Mouse (Mus musculus) bone marrow macrophage, adult 2 months (primary cell): ENCODE results near the gene Myo15b.

Experiments
- CTCF ChIP-seq: IDR thresholded peaks from 2 replicates; pipeline ENCODE4 v1.5.1; 2012; ENCODE audit warnings: low read depth, mild to moderate bottlenecking, low read length, moderate library complexity
- POLR2A ChIP-seq: IDR thresholded peaks from 2 replicates; pipeline ENCODE4 v1.6.1; 2012; ENCODE audit warnings: mild to moderate bottlenecking, low read depth, low read length, borderline replicate concordance

DNA sequence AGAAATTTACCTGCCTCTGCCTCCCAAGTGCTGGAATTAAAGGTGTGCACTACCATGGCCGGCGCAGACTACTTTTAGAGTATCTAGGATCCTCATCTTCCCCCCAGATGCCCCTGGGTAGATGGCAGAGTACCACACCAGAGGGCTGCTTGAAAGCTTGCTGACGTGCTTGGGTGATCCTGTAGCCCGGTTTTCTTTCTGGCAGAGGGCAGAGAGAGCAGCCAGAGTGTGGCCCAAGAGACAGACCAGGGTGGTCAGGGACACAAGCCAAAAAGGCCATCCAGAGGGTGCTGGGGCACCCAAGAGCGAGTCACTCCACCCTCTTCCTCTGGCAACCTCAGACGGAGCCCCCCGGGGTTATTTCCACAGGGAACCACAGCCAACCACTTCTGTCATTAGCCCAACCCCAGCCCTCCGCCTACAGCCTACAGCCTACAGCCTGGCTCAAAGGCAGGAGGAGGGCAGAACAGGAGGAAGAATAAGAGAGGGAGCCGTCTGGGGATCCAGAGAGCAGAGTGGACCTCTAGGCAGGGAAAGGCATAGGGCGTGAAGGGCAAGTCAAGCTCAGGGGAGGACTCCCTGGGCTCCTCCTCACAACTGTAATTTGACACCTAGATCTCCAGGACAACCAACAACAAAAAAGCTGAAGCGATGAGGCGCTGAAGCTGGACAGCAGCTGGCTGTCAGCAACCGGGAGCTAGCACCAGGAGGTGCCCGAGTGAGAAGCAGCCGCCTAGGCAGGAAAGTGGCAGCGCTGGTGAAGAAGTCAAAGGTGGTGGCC, 41.5 kb downstream of the Myo15b start, which contains the start of gene Smim5:
- no peak for TF ChIP-seq CTCF
- TF ChIP-seq POLR2A = no peak
